Mouse (Mus musculus): ENCODE measurements around the gene Ncan.

The Ncan gene

DNA sequence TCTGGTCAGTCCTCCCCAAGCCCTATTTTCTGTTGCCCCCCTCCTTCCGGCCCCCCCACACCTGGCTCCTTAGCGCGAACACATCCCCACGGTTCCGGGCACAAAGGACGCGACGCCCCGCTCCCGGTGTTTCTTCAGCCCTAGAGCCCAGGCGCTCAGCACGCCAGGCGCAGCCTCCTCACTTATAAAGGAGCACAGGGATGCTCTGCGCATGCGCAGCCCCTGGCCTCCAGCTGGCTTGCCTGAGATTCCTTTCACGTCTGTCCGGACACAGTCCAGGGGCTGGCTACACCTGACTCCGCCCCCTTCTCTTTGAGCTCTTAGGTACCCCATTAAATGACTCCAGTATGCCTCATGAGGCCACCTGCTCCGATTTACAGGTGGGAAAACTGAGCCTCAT lies at the start of gene Ncan:
Ncan (minus strand) TSS at position 207 of the 400 bp plus-strand sequence.
- peak; percentile 93 for DNase-seq (ENCODE audit: low read depth, low spot score)

DNA sequence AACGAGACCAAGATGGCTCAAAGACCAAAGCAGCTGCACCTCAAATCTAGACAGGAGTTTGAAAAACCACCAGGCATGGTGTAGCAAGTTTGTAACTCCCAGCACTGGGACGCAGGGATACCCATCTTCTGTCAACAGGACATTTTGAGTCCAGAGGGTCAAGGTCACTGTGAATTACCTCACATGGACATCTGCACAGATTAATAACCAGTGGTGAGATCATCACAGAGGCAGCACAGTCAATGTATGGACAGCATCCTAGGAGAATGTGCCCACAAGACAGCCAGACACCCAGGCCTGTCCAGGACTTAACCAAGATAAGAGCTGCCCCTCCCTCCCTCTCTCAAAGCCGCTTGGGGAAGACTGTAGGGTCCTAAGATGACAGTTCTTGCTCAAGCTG lies 49.4 kb upstream of the Ncan start:
- DNase-seq (ENCODE audit: low read depth, low spot score), result no peak

DNA sequence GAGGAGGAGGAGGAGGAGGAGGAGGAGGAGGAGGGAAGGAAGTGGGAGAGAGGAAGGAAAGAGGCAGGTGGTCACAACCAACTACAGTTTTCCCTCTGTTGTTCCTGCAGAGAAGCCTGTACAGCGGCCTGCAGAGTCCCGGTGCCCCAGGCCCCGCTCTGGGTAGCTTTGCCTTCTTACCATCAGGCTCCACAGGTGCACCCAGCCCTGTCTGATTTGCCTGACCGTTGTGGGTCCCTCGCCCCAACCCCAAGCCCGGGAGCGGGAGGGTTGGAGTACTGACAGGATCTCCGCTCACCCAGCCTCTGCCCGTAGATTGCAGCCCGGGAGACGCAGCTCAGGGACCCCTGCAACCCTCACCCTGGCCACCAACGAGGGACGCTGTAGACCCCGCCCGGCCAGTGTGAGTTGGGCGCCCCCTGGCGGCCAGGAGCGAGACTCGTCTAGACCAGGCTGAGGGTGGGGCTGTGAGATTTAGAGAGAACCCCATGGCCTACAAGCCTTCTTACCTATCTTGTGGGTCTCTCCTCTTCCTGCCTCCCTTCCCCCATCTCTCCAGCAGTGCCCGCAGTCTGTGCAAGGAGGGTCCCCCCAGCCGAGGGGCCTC lies 45.9 kb upstream of the Ncan start:
- DNase-seq (ENCODE audit: low read depth, low spot score), result peak; percentile 85

DNA sequence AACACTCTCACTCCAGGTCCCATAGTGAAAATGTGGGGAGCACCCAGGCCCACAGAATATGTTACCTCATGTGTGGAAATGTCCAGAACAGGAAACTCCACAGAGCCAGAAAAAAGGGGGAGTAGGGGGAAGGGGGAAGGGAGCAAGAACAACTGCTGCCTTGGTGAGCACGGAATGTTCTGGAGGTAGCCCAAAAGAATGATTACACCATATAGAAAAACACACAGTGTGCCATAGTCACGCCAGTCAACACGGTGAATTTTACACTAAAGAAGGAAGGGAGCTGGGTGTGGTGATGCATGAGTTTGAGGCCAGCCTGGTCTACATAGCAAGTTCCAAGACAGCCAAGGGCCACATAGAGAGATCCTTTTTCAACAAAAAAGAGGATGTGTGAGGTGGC lies 42.6 kb upstream of the Ncan start:
- DNase-seq (ENCODE audit: low read depth, low spot score), result no peak

DNA sequence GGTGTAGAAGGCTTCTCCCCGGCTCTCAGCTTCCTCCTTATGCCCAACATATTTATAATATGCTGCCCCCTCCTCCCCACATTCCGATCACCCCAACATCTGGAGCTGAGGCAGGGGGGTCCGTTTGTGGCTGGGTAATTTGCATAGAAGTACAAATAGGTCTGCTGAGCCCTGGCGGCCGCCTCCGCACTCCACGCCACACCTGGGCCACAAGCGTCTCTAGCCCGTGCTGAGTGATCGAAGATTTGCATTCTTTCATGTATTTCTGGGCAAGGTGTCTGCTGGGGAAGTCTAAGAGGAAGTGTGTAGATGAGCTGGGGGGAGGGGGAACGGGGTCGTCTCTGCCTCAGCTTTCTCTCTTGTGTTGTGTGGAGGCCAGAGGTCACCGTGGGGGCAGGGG lies 39.3 kb upstream of the Ncan start:
- no peak for DNase-seq (ENCODE audit: low read depth, low spot score)

DNA sequence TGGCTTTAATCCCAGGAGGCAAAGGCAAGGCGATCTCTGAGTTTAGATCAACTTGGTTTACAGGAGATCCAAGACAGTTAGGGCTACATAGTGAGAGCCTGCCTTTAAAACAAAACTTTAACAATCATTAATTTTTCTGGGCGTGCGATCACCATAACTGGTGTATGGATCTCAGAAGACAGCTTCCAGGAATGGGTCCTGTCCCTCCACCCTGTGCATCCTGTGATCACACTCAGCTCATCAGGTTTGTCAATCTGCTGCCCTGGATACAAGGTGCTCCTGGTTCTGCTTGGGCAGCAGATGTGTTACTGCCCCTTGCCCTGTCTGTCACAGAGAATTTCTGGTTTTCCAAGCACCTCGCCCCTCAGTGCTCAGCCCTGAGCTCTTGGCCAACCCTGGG lies 38.5 kb upstream of the Ncan start:
- DNase-seq (ENCODE audit: low read depth, low spot score), result no peak

DNA sequence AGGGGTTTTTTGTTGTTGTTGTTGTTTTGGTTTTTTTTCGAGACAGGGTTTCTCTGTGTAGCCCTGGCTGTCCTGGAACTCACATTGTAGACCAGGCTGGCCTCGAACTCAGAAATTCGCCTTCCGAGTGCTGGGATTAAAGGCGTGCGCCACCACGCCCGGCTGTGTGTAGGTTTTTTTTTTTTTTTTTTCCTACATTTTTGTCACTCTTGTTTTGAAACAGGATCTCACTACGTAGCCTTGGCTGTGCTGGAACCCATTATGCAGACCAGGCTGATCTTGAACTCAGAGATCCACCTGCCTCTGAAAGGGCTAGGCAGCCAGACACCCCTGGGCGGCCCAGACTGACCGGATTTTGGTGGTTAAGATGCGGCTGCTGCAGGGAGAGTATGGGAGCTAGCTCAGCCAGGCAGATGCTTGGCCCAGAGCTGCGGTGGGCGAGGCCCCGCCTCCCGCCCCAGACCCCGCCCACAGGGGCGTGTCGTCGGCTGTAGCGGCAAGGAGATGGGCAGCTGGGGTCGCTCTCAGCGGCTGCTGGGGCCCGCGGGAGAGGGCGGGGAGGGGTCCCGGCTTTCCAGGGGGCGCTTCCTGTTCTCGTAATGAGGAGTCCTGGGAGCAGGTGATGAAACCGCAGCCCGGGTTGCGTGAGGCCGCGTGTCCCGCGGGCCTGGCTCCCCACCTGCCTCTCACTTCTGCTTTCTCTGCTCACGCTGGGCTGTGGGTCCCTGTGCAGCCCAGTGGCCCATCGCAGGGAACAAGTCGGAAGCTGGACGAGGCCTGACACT lies 37.6 kb upstream of the Ncan start:
- peak; percentile 84 for DNase-seq (ENCODE audit: low read depth, low spot score)

DNA sequence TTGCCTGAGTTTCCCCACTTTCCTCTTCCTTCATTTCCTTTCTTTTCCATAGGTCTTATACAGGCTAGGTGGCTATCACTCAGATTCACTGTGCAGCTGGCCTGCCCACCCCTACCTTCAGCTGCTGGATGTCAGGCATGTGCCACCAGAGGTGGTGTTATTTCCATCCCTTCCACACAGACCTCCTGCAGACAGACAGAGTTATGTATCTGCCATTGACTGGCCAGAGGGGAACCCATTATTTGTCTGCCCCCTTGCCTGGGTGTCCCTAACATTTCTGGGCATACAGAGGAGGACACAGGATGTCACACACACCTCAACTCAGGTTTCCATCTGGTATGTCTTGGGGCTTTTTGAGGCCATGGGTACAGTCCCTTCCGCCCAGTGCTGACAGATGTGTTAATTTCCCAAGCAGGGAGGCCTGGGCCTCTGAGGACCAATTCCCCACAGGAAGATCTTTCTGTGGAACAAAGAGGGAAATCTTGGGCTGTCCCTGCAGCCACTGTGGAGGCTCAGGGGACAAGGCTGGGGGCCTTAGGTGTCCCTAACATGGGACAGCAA lies 36.6 kb upstream of the Ncan start:
- no peak for DNase-seq (ENCODE audit: low read depth, low spot score)

DNA sequence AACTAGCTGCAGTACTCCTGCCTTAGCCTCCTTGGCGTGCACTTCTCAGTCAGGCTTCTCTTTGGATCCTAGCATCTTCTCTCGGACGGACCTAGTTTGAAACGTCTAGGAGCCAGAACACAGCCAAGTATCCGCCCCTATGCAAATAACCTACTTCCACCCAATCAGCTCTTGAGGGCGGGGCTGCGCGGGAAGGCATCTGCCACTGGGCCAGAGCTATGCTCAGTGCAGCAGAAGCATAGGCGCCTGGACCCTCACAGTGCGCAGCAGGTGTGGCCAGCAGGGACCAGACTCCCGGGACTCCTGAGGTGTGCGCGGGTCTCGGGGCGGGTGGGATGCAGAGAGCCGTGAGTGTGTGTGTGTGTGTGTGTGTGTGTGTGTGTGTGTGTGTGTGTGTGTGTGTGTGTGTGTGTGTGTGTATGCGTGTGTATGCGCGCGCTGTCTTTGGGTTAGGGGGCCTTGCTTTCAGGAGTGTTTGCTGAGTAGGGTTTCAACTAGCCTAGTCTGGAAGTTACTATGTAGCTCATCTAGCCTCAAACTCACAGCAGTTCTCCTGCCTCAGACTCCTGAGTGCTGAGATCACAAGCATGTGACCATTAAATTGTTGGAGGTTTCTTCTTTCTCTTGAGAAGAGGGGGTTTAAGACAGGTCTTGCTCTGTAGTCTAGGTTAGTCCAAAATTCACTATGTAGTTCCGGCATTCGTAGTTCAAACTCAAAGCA lies 32.0 kb upstream of the Ncan start:
- peak; percentile 86 for DNase-seq (ENCODE audit: low read depth, low spot score)

DNA sequence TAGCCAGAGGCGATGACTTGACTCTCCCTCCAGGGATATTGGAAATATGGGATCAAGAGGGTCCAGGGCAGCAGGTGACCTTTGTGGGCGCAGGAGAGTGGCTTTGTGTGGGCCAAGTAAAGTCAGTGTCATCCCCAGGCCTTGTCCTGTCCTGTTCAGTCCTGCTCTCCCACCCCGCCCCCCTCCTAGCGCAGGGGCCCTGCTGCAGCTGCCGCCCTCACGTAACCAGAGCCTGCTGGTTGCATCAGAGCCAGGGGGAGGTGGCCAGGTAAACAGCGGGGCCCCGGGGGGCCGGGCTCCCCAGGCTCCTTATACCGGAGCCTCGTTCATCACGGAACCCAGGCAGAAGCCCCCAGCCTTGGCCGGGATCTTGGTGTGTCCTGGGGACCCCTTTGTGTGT lies 29.5 kb upstream of the Ncan start:
- no peak for DNase-seq (ENCODE audit: low read depth, low spot score)

DNA sequence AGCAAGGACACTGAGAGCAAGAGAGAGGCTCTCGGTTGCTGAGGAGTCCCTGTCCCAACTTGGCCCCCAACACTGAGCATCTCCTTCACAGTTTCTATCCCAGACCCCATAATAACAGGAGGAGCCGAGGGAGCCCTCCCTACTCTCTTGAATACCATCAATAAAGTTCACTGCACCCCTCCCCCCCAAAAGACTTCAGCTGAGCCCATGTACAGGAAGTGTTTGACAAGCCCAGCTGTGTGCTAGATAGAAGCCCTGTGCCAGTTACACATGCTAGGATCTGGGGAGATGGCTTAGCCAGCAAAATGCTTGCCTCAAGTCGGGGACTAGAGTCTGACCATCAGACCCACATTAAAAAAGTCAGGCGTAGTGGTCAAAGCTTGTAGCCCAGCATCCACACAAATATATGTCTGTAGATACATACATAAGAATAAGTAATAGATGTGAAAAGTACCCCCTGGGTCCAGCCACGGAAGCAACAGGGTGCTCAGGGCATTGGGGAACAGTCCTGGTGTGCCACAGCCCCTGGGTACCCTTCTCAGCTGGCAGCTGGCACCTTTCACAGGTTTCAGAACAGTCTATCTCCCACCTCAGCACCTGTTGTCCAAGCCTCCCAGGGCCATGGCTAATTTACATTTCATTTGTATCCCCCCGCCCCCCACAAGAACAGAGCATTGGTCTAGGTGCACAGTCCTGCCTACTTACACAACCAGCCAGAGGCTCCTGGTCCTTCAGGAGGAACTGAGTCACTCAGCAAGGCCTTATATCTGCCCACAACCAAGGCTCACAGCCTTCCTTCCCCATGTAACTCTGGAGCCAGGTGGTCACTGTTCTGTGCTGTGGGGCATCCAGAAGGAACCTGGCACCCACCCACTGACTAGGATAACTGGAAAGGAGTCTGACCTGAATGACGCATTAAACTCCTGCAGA lies 27.3 kb upstream of the Ncan start:
- DNase-seq (ENCODE audit: low read depth, low spot score), result no peak

DNA sequence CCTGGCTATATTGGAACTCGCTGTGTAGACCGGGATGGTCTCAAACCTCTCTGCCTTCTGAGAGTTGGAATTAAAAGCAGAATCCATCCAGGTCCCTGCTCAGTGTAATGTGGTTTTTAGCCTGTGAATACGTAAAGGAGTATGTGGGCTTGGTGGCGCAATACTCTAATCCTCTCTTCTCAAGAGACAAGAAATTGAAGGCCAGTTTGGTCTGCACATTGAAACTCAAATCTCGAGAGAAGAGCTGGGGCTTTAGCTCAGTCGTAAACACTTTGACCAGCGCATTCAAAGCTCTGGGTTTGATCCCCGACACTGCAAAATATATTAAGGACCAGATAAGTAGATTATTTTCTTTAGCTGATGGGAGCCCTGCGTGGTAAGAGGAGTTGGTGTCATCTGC lies 19.3 kb upstream of the Ncan start:
- DNase-seq (ENCODE audit: low read depth, low spot score), result no peak

DNA sequence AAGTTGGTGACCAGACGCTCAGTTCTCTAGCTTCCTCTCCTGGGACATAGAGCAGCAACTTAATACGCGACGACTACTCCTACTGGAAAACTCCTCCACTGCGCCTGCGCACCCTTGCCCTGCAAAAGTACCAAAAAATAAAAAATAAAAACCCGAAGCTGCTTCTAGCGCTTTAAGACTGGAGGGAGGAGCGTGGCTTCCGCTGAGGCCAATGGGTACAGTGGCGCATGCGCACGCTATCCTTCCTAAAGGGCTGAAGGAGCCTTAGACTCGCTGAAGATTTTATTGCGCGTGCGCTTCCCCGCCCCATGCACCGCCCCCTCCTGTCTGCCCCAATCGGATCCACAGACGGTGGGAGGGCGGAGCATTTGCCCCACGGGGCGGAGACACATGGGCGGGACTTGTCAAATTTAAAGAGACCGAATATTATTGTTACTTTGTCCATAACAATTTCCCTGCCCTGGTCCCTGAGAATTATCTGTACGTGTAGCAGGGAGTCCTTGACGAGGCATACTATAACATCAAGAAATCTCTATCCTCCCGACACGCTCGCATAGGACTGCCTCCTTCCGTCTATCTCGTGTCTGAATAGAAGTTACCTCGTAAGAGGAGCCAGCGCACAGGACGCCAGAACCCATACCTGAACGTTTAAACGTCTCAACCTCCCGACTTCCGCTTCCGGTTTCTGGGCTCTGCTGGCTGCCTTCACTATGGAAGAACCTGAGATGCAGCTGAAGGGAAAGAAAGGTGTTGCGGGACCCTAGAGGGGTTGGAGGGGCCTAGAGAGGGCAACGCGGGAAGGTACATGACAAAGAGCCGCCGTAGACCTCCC lies 18.6 kb upstream of the Ncan start, which contains the start of the genes Rfxank, Borcs8 and Mef2b:
Rfxank (minus strand) TSS at position 129 of the 832 bp plus-strand sequence.
Borcs8 (plus strand) TSS at position 474 of the 832 bp plus-strand sequence.
Mef2b (plus strand) TSS at position 686 of the 832 bp plus-strand sequence.
- peak; percentile 100 for DNase-seq (ENCODE audit: low read depth, low spot score)

DNA sequence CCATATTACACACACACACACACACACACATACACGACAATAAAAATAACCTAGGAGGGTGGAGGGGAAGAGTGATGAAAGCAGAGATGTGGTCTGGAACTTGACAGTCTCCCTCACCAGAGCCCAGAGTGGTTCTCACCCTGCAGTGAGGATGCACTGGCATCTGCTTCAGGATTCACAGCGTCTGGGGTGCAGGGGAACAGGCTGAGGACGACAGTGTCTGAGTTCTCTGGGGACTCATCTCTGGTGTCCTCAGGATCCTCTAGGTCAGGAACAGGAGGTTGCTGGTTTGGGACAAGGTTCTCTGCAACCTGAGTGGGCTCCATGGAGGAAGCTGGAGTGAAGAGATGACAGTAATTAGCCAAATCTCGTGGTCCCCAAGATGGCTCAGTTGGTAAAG lies 17.2 kb upstream of the Ncan start:
- DNase-seq (ENCODE audit: low read depth, low spot score), result no peak

DNA sequence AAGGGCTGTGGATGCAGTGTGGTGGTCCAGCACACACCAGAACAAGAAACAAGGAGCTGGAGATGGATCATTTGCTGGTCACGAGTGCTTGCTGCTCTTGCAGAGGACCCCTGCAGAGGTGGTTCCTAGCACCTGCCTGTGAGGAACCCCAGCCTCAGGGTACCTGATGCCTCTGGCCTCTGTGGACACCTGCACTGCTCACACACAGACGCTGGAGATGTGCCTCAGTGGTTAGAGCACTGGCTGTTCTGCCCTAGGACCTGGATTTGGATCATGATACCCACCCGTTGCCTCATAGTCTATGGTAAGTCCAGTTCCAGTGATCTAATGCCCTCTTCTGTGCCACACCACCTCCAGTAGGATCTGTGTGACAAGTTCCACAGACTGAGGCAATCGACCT lies 15.9 kb upstream of the Ncan start:
- no peak for DNase-seq (ENCODE audit: low read depth, low spot score)

DNA sequence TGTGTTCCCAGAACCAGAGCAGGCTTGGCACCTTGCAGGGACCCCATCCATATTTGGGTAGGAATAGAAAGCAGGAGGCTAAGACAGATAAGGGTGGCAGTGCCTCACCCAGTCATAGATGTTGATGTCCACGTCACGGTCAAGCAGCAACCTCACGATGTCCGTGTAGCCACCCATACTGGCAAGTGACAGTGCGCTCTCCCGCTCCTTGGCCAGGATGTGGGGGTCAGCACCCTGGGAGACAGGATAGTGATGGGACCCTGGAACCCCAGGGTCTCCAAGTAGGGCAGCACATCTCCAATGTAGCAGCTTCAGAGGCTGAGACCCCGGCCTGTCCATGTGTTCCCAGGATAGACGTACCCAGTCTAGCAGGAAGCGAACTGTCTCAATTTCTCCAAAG lies 14.3 kb upstream of the Ncan start:
- no peak for DNase-seq (ENCODE audit: low read depth, low spot score)

DNA sequence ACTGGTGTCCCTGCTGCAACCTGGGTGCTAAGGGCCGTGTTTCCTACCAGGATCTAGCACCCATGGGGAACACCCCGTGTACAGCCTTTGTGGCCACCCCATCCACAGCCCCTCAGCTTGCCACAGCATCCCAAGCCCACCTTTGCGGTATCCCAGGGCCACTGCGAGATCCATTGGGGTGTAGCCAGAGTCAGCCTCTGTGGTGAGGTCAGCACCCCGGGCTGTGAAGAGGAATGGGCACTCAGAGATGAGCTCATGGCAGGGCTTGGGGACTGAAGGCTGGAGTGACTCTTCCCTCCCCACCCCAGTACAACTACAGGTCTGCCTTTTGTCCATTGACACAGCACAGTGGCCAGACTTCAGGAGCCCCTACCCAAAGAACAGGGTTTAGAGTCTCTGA lies 13.4 kb upstream of the Ncan start:
- no peak for DNase-seq (ENCODE audit: low read depth, low spot score)

DNA sequence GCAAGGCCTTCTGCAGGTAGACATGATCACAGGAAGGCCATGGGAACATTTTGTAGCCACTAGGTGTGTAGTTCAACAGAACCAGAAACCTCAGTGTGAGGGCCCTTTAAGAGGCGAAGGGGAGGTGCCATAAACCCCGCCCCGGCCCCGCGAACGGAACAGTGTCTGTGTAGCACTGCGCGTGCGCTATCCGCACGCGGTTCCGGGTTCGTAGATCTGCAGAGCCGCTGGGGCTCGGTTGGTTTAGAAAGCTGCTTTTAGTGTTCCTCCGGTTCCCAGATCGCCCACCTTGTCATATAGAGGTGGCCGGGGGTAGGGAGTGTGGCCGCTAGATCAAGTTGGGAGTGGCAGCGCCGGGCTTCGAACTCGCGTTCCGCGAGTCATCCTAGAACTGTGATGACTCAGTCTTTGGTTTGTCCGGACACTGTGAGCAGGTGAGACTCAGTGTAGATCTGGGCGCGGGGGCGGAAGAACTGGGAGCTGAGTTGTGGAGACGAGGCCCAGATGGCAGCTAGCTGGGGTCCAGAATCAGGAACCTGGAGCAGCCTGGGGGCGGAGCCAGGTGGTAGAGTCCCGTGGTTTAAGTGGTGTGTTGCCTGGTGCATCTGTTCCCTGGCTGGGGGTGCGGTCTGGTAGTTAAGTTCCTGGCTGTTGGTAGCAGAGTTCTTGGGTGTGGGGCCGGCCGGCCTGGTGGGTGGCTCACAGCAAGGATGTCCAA lies 10.7 kb upstream of the Ncan start, which contains the start of gene Nr2c2ap:
Nr2c2ap (plus strand) TSS at position 168 of the 718 bp plus-strand sequence.
- peak; percentile 94 for DNase-seq (ENCODE audit: low read depth, low spot score)

DNA sequence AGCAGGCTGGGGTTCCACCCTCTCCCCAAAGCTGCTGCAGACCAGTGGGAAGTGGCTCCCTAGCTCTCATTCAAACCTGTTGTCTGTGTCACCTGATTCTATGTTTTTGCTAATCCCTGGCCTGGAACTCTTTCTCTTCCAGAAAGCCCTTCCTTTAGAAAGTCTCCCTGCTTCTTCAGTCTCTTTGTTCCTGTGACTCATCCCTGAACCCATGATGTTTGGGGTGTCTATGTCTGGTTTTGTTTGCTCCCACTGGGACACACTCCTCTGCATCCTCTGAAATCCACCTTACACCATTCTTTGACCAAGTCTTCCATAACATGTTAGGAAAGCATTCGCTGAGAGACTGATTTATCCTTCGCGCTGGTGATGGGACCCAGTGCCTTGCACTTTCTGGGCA lies 9.4 kb upstream of the Ncan start:
- DNase-seq (ENCODE audit: low read depth, low spot score), result no peak

Data from mesoderm, embryonic 11.5 days (tissue).